Mouse (Mus musculus): ENCODE data around the gene Wdr35. TPM values are rescaled to one million over a fixed set of nuclear protein-coding genes. Genes with fewer than 3 reads are reported as not detected.

Gene Wdr35
- polyA plus RNA-seq, 1 experiment from 2014 or later, result 14.7 TPM

- Histone ChIP-seq H3K4me1 (ENCODE audit: control insufficient read depth, insufficient read depth, low read length) (no peaks in the 10 kb centered on the region), H3K9ac (ENCODE audit: low read length) (no peak overlapping the region), H3K36me3 (ENCODE audit: control insufficient read depth, insufficient read depth, low read length) (no peaks in the 10 kb centered on the region), H3K4me3 (replicated peaks; ENCODE audit: low read length) (no peak overlapping the region), H3K4me2 (ENCODE audit: low read depth, low read length) (no peak overlapping the region), H3K27me3 (ENCODE audit: control insufficient read depth, insufficient read depth, low read length) (no peaks in the 10 kb centered on the region), H3K27ac (ENCODE audit: low read length) (no peak overlapping the region), H3K9me3 (replicated peaks; ENCODE audit: control insufficient read depth, low read length) (no peaks in the 10 kb centered on the region)
- 73% methylated on average over 3 of the region's 3 CpGs for WGBS
- no peak for ATAC-seq (ENCODE audit: insufficient read depth, low FRiP score)
Measured at GRCm38 (mm10) chr12:9077554-9078125, 103.9 kb downstream of the Wdr35 start.

Other genes with a start within 250 kb of the Wdr35 start
- 181 and 205 TPM in 2 replicates for gene Sdc1, start 202.6 kb upstream of the Wdr35 start, polyA plus RNA-seq (2015; fragmentation: Nextera tagmentation; extraction: Ambion mirVana)
- gene Laptm4a, start 52.2 kb upstream of the Wdr35 start, polyA plus RNA-seq (2015; fragmentation: Nextera tagmentation; extraction: Ambion mirVana), result 358 and 361 TPM in 2 replicates
- 0.15 and 0.21 TPM in 2 replicates for gene Matn3, start 26.0 kb upstream of the Wdr35 start, polyA plus RNA-seq (2015; fragmentation: Nextera tagmentation; extraction: Ambion mirVana)
- gene Ttc32, start 56.1 kb downstream of the Wdr35 start, polyA plus RNA-seq (2015; fragmentation: Nextera tagmentation; extraction: Ambion mirVana), result 19.3 and 21.3 TPM in 2 replicates